Mouse (Mus musculus): ENCODE measurements around the gene Stox2.

Gene Stox2

GRCm38 (mm10) chr8:47288131-47288865, 157.9 kb downstream of the Stox2 start:
- DNase-seq, result peak; percentile 72 to 75

- DNase-seq, result peak; percentile 70 to 74
These were observed 158.5 kb downstream of the Stox2 start for GRCm38 (mm10) chr8:47287641-47288130.

- peak; percentile 65 to 67 for DNase-seq
These were observed 159.0 kb downstream of the Stox2 start for GRCm38 (mm10) chr8:47287201-47287621.

GRCm38 (mm10) chr8:47286081-47286700, 160.0 kb downstream of the Stox2 start:
- no peak for DNase-seq

GRCm38 (mm10) chr8:47285435-47285834, 160.7 kb downstream of the Stox2 start:
- DNase-seq, result no peak

GRCm38 (mm10) chr8:47284329-47285326, 161.5 kb downstream of the Stox2 start:
- DNase-seq, result no peak

- DNase-seq, result no peak
These were observed 166.3 kb downstream of the Stox2 start for GRCm38 (mm10) chr8:47279898-47280297.

DNA sequence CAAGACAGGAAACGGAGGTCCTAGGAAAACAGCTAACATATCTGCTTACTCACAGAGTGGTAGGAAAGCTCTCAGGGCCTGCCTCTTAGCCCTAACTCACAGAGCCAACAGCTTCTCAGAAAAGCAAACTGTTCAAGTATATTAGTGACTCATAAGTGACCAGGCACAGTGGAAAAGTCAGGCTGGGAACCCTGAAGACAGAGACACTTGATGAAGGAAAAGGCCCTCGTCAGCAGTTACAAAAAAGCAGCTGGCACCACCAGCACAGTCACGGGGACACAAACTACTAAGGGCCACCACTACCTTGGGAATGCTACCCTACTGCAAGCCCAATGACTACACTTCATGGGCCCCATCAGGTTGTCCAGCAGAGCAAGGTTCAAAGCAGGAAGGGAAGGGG, 168.0 kb downstream of the Stox2 start:
- no peak for DNase-seq

DNA sequence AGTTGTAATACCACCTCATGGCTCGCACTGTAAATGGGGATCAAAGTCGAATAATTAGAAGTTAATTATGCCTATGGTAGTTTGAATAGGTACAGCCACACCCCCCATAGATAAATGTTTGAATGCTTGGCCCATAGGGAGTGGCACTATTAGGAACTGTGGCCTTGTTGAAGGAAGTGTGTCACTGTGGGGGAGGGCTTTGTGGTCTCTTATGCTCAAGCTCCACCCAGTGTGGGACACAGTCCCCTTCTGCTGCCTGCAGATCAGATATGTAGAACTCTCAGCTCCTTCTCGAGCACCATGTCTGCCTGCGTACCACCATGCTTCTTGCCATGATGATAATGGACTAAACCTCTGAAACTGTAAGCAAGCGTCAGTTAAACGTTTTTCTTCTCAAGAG, 177.2 kb downstream of the Stox2 start:
- DNase-seq, result no peak

GRCm38 (mm10) chr8:47268062-47268822, 177.9 kb downstream of the Stox2 start:
- peak; percentile 42 to 46 for DNase-seq

DNA sequence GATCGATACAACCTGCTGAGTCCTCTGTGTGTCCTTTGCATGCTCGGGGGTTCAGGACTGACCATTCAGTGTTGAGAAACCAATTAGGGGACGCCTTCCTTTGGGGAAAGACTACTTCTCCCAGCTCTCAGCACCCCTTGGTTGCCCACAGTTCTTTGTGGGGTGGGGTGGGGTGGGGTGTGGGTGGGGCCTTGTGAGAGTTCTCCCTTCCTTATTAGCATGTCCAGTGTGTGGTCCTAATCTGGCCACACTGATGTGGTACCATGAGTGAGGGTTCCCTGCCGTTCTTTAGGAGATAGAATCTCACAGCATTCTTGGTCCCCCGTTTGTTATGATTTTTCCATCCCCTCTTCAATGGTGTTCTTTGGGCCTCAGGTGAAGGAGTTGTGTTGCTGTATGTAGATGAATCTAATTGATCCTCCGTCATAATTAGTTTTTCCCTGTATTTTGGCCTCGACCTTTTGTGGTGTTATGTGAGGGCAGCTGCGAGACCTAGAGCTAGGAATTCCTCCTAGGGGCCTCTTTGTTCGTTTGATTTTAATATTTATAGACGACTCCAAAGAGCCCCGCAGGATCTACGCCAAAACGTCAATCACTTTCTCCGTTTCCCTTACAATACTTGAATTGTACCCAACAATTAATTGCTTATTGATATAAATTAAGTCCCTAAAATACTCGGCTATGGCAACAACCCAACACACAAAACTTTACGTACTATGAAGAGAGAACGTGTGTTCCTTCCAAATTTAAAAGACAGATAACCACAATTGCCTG, 182.9 kb downstream of the Stox2 start:
- DNase-seq, result no peak

- no peak for DNase-seq
These were observed 185.2 kb downstream of the Stox2 start for GRCm38 (mm10) chr8:47260751-47261474.

DNA sequence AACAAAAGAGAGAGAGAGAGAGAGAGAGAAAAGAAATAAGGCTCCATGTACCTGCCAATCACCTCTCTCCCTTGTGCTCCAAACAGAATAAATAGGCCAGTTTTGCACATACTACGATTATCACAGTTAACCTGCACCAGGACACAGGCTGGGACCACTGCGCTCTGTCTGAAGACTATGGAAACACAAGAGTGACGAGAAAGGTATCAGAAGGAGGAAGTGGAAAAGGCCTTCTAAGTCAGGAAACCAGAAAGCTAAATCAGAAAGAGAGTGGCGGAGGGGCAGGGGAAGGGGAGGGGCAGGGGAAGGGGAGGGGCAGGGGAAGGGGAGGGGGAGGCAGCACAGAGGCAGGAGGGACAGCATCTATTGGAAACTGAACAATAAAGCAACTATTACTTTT, 195.3 kb downstream of the Stox2 start:
- no peak for DNase-seq

- DNase-seq, result no peak
These were observed 201.0 kb downstream of the Stox2 start for GRCm38 (mm10) chr8:47245116-47245515.

GRCm38 (mm10) chr8:47244202-47244601, 202.0 kb downstream of the Stox2 start:
- no peak for DNase-seq

GRCm38 (mm10) chr8:47243631-47244030, 202.5 kb downstream of the Stox2 start:
- DNase-seq, result no peak

GRCm38 (mm10) chr8:47243016-47243630, 203.0 kb downstream of the Stox2 start:
- peak; percentile 43 to 47 for DNase-seq

DNA sequence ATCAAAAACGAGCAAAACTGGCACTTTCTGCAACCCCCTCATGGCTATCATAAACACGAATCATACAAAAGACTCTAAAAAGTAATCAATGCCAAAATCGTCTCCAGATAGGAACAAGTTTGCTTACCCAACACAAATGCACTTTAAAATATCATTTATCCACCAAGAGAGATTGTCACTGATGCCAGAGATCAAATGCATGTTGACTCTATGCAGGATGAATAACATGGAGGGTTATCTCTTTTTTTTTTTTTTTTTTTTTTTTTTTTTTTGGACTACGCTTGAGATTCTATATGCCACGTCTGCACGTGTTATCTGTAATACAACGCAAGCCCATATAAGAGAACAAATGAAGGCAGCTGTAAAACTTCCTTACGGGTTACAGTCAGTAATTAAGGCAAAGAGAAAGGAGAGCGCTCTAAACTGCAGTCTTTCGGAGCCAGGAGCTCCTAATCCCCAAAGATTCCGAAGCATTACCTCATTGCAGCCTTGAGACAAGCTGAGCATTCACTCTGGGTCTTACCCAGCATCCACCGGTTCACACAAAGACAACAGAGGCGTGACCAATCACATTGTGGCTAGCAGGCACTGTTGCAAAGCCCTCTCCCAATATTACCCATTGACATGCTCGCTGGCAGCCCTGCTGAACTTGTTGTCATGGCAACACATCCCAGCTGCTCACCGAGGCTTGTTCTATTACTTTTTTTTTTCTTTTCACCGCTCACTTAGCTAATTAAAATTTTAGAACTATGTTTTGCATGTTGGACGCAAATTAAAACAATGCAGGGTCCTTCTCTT, 203.8 kb downstream of the Stox2 start:
- peak; percentile 74 to 77 for DNase-seq

GRCm38 (mm10) chr8:47241421-47242078, 204.6 kb downstream of the Stox2 start:
- peak in 1 of 2 experiments; percentile 24 for DNase-seq

All from cerebellum, postnatal 25 days (tissue).